Mouse (Mus musculus) right cerebral cortex, postnatal 36 days (tissue): ENCODE data around the gene Sprtn.

Source experiments
- DNase-seq, 2 experiments: peaks; one replicate each; pipeline ENCODE4 v3.0.0; 2022; ENCODE audit warnings: low spot score in 2 of 2, mixed read lengths in 1 of 2

The Sprtn gene

DNA sequence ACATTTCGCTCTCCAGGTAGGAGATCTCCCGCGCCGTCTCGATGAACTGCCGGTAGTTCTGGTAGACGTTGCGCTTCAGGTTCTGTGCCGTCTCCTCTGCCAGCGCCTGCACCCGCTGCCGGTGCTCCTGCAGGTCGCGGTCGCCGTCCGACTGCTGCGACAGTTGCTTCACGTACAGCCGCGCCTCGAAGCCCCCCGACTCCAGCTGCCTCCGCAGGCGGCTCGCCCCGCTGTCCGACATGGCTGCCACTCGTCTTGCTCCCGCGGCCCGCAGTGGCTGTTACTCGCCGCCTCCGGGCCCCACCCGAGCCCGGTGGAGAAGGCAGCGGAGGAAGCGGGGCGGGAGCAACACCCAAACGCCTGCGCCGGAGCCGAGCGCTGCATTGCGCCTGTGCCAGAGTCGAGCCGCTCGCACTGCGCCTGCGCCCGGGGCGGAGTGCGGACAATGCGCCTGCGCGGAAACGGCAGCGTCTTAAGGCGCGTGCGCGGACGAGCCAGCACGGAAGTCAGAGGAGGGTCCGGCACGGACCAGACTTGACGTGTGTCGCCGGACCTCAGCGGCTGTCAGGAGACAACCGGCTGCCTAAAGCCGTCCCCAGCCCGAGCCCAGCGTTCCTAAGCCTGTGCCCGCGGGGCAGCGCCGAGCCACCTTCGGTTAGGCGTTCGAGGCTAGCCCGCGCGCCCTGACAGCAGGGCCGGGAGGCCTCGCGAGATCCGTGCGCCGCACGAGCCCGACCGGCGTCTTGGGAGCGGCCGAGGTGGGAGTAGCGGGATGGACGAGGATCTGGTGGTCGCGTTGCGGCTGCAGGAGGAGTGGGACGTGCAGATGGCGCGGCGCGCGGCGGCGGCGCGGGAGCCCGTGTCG lies at the start of gene Sprtn, which contains the start of gene Exoc8:
Gene Sprtn, plus strand, starts transcription at position 501 of the 865 bp plus-strand sequence.
Gene Exoc8, minus strand, starts transcription at position 320 of the 865 bp plus-strand sequence.
- DNase-seq = peak; percentile 93 to 95

DNA sequence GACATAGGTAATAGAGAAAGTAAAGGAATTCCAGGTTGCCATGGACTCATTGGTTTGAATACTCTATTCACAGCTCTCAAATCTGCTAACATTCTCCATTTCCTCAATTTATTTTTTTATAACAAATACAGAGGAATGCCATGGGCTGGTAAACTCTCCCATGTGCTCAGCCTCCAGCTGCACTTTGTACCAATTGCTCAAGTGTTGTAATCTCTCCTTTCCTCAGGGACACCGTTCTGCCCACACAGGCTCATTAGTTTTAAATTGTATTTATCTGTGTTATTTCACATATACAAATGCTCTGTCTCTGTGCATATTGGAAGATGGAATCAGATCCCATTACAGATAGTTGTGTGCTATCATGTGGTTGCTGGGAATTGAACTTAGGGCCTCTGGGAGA lies 44.2 kb upstream of the Sprtn start:
- DNase-seq = no peak

DNA sequence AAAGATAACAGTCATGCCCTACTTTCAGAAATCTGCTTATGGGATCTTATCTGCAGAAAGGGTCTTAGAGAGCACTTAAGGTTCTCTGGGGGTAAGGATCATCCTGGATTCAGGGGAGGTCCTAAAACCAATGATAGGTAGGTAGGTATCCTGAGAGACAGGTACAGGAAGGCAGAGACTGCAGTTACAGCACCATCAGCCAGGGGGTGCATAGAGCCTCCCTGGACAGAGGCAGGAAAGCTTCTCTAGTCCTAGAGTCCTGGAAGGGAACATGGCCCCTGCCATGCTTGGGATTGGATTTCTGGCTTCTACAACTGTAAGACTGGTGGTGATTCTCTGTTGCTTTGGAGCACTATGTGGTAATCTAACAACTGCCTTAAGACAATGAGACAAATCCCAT lies 38.2 kb upstream of the Sprtn start:
- no peak for DNase-seq

DNA sequence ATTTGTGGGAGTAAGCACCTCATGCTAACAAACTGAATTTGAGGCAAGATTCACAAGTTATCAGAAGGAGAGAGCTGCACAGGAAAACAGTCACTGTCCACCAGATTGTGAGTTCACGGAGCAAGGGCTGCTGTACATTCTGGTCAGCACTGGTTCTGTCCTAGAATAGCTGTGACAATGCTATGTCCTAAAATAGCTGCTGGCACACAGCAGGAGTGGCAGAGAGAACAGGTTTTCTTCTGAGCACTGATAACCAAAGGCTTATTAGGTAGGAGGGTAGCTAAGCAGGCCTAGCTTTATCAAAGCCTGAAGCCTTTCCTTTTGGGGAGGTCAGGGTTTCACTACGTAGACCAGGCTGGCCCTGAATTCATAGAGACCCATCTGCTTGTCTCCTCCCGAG lies 37.5 kb upstream of the Sprtn start:
- DNase-seq = no peak

DNA sequence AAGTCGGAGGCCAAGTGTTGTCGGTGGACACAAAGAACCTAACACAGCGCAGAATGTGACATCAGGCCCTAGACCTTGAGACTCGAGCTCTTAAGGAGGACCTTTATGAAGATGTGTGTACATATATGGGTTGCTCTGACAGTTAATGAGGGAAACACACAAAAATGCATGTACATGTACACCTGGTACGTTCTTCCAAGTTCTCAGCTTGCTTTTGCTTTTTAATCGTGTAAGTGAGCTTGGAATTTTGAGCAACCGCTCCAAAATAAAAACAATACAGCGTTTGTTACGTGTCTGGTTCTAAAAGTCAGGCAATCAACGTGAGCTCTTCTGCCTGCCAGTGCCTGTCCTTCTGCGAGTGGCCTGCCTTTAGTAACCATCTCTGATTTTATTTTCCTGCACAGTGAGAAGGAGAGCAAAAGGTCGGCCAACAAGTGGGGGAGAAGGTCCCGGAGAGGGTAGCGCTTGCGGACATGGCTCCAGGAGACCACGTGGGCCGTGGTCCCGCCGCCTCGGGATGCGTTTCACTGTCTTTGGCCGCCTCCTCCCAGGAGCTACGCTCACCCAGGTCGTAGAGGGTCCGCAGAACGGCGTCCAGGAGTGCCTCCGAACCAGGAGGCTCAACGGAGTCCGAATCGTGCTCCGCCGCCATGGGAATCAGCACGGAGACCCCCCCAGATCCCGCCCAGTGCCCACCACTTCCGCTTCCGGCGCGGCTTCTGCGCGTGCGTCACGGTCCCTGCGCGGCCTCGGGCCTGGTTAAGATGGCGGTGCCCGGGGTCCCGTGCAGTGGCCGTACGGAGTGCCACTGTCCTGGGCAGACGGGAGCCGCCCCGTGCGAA lies 35.1 kb upstream of the Sprtn start, which contains the start of the genes Gnpat and 2810004N23Rik:
Gene Gnpat, plus strand, starts transcription at position 713 of the 842 bp plus-strand sequence.
Gene 2810004N23Rik, minus strand, starts transcription at position 800 of the 842 bp plus-strand sequence.
- DNase-seq = peak; percentile 87 to 89

DNA sequence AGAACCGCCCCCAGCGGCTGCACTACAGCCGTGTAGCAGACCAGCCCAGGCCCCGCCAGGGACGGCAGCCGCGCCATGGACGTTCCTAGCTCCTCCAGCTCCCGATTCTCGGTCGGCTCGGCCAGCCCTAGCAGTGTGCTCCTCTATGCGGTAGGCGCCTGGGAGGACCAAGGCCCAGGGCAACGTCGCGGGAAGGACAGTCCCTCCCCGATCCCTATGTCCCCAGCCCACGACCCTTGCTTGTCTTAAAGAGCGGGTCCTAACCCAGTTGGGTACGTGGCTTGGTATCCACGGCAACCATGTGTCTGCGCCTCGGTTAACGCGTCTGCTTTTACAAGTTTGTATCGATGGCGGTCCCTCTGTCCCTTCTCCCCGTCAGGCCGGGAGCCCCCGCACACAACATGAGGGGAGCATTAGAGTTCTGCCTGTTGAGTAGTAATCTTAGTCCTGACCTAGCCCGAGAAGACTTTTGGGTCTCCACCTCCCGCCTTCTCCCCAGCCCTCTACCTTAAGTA lies 34.5 kb upstream of the Sprtn start:
- peak in 1 of 2 experiments; percentile 20 for DNase-seq

DNA sequence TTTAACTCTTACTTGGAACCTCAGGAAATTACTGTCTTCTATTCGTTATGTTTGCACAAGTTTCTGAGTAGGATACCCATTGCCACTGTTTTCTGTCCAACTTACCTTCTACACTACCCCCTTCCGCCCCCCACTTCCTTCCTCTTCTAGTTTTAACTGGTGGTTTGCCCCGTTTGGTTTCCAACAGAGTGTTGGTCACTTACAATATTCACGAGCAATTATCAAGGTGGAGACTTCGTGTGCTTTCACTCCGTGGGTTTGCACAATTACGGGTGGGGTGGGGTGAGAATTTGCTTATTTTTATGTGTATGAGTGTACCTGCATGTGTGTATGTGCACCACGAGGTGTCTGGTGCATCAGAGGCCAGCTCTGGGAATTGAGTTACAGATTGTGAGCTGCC lies 34.0 kb upstream of the Sprtn start:
- no peak for DNase-seq

DNA sequence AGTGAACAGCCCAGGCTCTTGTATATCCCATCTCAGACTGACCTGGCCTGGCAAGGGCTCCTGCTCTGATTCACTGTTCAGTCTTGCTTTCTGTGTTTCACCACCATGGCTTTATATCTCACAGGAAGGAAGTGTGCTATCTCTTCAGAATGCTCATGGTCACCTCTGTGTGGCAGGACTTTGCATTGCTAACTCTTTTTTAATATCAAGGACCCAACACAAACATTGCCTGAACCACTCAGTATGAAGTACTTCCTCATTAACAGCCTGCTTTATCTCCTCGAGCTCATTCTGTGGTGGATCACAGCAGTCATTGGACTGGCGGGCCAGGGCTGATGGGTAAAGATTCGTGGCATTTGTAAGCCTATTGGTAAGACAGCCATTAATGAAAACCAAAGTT lies 31.0 kb upstream of the Sprtn start:
- DNase-seq = no peak

DNA sequence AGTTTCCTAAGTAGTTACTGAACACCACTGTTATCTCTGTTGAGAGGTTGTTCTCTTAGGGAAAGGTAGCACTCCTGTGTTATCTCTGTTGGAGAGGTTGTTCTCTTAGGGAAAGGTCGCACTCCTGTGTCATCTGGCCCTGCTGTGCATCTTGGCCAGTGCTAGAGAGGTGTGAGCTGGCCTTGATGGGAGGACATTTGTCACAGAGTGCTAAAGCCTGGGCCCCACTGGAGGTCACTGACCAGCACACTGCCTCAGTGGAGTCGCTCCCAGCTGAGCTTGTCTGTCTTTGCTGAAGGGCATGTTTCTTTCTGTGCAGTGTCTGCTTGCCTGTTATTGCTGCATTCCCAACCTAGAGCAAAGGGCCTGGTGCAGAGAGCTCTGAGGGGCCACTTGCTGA lies 30.6 kb upstream of the Sprtn start:
- no peak for DNase-seq

DNA sequence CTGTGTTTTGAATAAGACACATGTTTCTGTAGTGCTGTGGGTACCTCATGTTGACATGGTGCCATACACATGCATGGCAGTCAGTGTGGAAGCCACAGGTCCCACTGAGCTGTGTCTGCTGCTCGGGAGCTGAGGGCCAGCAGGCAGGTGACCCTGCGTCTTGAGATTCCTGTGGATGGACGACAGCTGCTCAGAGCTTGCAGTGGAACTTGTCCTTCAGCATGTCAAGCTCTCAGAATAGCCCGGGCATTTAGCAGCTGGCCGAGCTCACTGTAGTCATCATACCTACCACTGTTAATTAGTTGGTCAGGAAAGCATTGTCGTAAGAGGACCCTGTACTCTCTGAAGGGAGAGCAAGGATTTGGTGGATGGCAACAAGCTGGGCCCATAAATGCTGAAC lies 28.0 kb upstream of the Sprtn start:
- no peak for DNase-seq

DNA sequence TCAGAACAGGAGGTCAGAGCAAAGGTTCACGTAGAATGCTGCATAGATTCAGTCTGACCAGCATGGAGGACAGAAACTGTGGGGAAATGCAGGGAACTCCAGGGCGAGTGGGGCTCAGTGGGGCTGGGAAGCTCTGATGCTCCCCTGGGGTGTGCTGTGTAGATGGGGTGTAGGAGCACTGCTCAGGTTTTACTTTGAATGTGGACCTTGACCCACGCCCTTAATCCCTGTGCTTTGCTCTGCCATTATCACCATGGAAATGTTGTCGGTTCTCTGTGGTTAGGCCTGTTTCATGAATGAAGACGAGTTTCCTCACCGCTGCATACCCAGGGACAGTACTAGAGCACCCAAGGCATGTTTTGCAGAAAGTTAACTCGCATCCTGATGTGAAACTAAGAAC lies 26.2 kb upstream of the Sprtn start:
- DNase-seq = no peak

DNA sequence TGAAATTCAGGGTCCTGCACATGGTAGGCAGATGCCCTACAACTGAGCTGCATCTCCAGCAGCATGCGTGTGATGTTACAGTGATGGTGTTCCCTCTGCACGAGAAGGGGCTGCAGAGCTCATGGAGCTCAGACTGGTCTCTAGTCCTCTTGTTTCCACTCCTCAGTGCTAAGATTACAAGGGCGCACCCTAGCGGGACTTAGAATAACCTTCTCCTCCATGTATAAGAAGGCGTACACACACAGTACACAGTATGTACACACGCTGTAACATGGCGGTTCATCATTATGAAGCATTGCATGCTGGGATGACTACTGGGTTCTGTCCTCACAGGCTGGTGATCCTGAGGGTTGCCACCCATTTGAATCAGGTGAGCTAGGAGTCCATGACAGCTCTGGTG lies 25.6 kb upstream of the Sprtn start:
- no peak for DNase-seq

DNA sequence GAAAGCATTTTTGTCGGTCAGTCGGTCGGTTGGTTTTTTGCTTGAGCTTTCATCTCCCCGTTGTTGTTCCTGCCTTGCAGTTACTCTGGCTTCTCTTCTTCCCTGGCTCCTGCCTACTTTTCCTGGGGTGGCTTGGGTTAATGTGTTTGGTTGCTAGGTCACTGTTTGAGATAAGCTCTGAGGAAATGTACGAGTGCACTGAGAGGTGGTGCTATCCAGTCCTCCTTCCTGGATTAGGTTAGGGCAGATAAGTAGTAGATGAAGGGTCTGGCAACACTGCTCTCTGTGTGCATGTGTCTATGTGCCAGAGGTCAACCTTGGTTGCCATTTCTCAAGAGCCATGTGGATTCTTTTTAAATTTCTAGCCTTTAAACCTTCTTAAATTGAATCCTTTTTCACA lies 25.0 kb upstream of the Sprtn start:
- DNase-seq = no peak

DNA sequence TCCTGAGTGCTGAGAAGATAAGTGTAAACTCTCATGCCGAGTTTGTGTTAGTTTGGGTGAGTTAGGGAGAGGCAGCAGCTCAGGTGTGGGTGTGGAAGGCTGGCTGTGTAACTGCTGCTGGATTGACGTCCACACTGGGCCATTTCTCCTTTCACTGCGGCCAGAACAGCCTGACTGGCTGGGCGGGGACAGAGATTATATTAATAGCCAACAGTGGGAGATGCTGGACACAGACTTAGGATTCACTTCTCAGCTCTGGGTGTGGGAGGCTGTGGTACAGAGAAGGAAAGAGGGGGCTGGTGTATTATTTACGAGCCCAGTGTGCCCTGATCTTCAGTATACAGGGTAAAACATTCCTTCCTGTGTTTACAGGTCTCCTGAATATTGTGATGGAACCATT lies 19.5 kb upstream of the Sprtn start:
- peak in 1 of 2 experiments; percentile 29 for DNase-seq

DNA sequence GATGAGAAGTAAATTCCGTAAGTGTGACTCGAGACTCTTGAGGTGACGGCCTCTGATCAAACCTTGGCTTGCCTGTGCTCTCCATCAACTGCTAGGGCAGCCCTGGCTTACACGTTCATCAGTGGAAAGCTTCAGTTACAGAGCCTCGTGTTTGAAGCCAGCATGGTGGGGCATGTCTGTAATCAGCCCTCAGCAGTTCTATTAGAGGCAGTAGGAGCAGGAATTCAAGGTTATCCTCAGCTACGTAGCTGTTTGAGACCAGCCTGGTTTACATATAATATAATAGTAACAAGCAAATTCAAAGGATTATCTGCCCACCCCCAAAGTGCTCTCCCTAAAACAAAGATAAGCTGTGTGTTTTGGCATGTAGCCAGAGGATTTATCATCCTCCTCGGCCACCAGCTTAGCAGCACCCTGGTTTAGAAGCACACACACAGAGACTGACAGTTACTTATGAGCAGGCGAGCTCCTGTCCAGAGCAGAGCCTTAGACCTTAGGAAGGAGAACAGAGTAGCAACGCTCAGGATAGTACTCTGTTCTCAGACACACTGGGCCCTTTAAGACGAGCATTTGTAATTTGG lies 18.6 kb upstream of the Sprtn start:
- DNase-seq = no peak

DNA sequence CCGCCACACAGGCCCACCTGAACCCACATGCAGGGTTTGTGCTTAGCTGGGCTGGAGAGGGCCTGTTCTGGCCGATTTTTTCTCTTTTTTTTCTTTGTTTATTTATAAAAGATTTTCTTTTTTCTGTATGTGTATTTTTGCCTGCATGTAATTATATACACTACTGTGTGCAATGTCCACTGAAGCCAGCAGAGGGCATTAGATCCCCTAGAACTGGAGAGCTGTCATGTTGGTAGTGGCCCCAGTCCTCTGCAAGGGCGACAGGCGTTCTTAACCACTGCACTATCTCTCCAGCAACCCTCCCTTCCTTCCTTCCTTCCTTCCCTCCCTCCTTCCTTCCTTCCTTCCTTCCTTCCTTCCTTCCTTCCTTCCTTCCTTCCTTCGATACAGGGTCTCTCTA lies 9.3 kb upstream of the Sprtn start:
- DNase-seq = no peak

DNA sequence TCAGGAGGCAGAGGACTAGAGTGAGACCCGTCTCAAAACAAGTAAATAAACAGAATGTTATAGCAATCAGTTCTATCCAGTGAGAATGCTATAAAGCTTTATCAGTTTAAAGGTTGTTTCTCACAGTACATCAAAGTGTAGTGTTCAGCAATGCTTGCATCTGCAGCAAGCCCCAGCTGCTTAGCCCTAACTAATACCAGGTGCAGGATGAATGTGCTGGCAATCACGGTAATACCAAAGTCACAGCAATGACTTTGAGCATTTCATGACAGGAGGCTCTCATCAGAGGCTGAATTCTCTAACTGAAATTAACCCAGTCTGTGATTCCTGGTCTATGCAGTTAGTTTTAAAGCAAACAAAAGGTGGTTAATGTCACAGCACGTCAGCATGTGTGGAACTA lies 5.1 kb upstream of the Sprtn start:
- DNase-seq = no peak

DNA sequence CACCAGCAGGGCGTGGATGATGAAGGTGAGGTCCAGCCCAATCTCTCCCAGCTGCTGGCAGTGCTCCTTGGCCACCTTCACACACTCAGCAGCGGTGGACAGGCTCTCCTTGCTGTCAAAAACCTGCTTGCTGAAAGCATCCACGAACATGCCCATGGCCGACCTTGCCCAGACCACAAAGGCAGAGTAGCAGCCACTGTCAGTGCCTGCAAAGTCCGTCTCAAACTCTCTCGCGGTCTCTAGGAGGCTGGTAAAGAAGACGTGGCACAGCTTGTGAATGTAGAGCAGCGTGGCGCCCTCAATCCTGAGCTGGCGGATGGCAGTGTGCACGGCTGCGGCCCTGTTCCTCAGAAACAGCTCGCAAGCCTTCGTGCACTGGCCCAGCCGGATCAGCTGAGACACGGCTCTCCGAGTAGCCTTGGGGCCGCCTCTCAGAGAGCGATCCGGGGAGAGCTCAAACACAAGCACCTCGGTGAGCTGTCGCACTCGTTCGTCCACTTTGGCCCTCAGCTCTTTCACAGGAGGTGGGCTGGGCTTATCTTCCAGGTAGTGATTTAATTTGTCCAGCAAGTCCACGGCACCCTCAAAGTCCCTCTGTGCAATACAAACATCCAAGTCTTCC lies 1.6 kb upstream of the Sprtn start:
- DNase-seq = no peak

DNA sequence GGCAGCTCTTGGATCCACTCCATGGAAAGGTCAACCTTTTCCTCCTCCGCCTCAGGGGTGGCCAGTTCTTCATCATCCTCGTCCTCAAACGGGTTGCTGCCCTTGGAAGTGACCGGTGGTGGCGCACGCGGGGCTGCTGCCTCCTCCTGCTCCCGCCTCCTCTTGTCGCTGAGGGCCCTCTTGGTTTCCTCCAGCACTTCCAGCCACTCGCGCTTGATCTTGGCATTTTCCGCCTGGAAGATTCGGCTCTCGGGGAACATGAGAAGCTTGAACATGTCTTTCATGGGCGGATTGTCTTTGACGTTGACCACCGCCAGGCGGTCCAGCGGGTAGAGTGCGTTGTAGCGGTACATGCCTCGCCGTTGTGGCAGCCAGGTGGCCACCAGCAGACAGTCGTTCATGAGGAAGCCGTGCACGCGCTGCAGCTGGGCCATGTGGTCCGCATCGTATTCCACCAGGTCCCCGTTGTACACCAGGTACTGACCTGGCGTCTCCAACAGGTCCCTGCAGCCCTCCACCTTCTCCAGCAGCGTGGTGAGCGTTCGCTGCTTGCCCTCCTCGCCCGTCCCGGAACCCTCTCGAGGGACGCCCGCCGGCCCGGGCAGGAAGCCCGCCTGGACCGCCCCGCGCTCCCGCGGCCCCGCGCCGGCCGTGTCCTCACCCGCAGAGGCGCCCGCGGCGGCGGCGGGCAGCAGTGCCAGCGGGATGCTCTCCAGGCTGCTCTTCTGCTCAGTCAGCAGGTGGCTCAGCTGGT lies 877 bp upstream of the Sprtn start:
- peak; percentile 53 to 65 for DNase-seq

DNA sequence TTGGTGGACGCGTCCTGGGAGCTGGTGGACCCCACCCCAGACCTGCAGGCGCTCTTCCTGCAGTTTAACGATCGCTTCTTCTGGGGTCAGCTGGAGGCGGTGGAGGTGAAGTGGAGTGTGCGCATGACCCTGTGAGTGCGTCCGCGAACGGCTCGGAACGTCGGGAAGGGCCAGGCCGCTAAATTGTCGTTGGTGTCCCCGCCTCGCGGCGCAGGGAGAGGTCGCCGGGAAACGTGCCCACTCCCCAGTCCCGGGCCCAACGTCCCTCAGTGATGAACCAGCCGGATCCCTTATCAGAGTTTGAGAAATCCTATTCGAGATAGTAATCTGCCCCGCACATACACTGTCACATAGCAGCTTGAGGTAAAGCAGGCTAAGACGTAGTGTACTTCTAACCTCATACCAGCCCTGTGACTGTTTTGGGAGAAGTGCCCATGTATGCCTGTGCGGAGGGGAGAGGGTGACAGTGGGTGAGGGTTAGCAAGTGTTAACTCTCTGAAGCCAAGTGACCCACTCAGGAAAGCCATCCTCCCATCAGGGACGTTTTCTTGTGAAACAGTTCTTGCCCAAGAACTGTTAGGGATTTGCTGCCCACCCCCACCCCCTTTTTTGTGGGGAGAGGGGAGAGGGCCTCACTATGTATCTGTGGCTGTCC lies 692 bp downstream of the Sprtn start:
- no peak for DNase-seq
